Comparison of ENCODE assay signal across 21 mouse cellular contexts in the genomic region with DNA sequence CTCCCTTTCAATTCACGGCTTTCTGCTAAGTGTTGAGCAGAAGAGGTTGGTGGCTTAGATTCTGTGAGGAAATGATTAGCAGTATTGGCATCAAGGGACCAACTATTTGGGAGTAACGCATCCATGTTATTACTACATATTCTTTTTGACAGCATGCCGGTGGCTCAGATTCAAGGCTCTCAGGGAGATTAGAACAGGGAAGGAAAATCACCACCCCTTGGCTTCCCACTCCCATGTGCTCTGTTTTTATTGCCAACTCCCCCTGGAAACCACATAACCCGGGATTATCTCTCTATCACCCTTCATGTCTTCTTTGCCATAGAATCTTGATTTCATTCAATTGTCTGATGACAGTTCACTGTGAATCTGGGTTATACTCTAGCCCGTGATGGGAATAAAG.
DNase-seq lines count a peak whose midpoint lies in the region; ATAC-seq lines count a peak whose summit lies in the region.
"Had no signal": no experiment of that assay in that cellular context is flagged by ENCODE, and none has a peak within 500 bp of the region (broad histone marks: within the 10 kb centered on the region; RNA-seq: fewer than 3 reads in every experiment).

No protein-coding gene starts in this region.

- peak; percentile 19 to 21 for DNase-seq in cerebellum, postnatal 10 days
- peak; percentile 26 for DNase-seq in layer of hippocampus, adult 11-12 months (ENCODE audit: low spot score)
- no peak for DNase-seq in layer of hippocampus, adult 8-10 months (ENCODE audit: low spot score in 2 of 2)
- peak; percentile 31 for DNase-seq in layer of hippocampus, adult 9-11 months
- DNase-seq in layer of hippocampus, adult 9-10 months (ENCODE audit: low spot score) = no peak
- DNase-seq: adrenal gland, adult 8-10 months; adrenal gland, postnatal 14 days; adrenal gland, postnatal 36 days; B cell, adult 2 months; cerebellum, adult 11 months; cerebellum, adult 18-20 months; cerebellum, adult 8-10 months; cerebellum, adult 9-11 months; cerebellum, postnatal 25 days; forebrain, postnatal 0 days had no signal

- no peak for ATAC-seq in cerebellum, adult (ENCODE audit: insufficient number of reproducible peaks, low FRiP score, low TSS enrichment)
- ATAC-seq: activated CD4-positive, CD25-positive, alpha-beta regulatory T cell, adult 4 months; CD4-positive, CD25-positive, alpha-beta regulatory T cell, adult 4 months; forebrain, embryonic 13.5 days; forebrain, embryonic 15.5 days; Patski had no signal

Comparison
In these comparisons a context has a peak if more than half of its experiments do, and no peak if none do; other contexts are left out.
1. DNase-seq: peak in cerebellum, postnatal 10 days (2 of 2), layer of hippocampus, adult 11-12 months (single experiment) and layer of hippocampus, adult 9-11 months (single experiment); none in layer of hippocampus, adult 8-10 months (0 of 2) and layer of hippocampus, adult 9-10 months (single experiment).